Mouse (Mus musculus) midbrain, embryonic 14.5 days (tissue): ENCODE data around the gene Cda. TPM values are rescaled to one million over a fixed set of nuclear protein-coding genes. Genes with fewer than 3 reads are reported as not detected.

ENCODE experiments used
- ATAC-seq: fragments of 200-750 bp; cut with Nextera tagmentation; 2 replicates; pipeline ENCODE4 v1.8.0; 2017; ENCODE audit warnings: moderate number of reproducible peaks, moderate library complexity; ENCODE audit not compliant: low FRiP score, low TSS enrichment
- DNase-seq: peaks from one replicate; pipeline ENCODE4 v3.0.0-alpha.2; 2015
- H3K27ac ChIP-seq: fragments of 300-500 bp; sonication (generic); replicated peaks from 2 replicates; pipeline ENCODE4 v1.5.1; 2014; ENCODE audit warnings: mild to moderate bottlenecking, low read depth, low read length, moderate library complexity
- H3K27me3 ChIP-seq: fragments of 300-500 bp; sonication (generic); 2 replicates; pipeline ENCODE4 v1.6.1; 2014; ENCODE audit warnings: low read length, control low read depth, mixed read lengths; ENCODE audit not compliant: control insufficient read depth, insufficient read depth
- H3K36me3 ChIP-seq: fragments of 300-500 bp; sonication (generic); 2 replicates; pipeline ENCODE4 v1.6.1; 2014; ENCODE audit warnings: low read length, control low read depth; ENCODE audit not compliant: control insufficient read depth, insufficient read depth
- H3K4me1 ChIP-seq: fragments of 300-500 bp; sonication (generic); 2 replicates; pipeline ENCODE4 v1.6.1; 2014; ENCODE audit warnings: mild to moderate bottlenecking, antibody characterized with exemption, low read length, control low read depth; ENCODE audit not compliant: control insufficient read depth, insufficient read depth
- H3K4me2 ChIP-seq: fragments of 300-500 bp; sonication (generic); 2 replicates; pipeline ENCODE4 v1.6.1; 2014; ENCODE audit warnings: mild to moderate bottlenecking, low read length, moderate library complexity
- H3K4me3 ChIP-seq: fragments of 300-500 bp; sonication (generic); replicated peaks from 2 replicates; pipeline ENCODE4 v1.5.1; 2014; ENCODE audit warnings: low read depth, low read length
- H3K9ac ChIP-seq: fragments of 300-500 bp; sonication (generic); replicated peaks from 2 replicates; pipeline ENCODE4 v1.6.1; 2014; ENCODE audit warnings: mild to moderate bottlenecking, low read length, moderate library complexity
- H3K9me3 ChIP-seq: fragments of 300-500 bp; sonication (generic); 2 replicates; pipeline ENCODE4 v1.6.1; 2016; ENCODE audit warnings: low read length, control low read depth, mixed read lengths; ENCODE audit not compliant: control insufficient read depth
- WGBS: fragments of 180-500 bp; shearing (Covaris S2); extraction: QIAGEN DNeasy Blood & Tissue Kit; methylation state at CpG from one replicate; pipeline ENCODE4 v1.1.7; 2014; 5-methylcytosine and 5-hydroxymethylcytosine counted together
- polyA plus RNA-seq: library from polyadenylated mRNA; unstranded; fragments of >200 nt; fragmentation: Nextera tagmentation; extraction: Ambion mirVana; gene quantifications from 2 replicates; pipeline ENCODE4 v1.2.1, GENCODE M21; 2014

The Cda gene
- polyA plus RNA-seq, 1 experiment from 2014 or later: 2.4 TPM

GRCm38 (mm10) chr4:138344891-138345545 is 22.8 kb downstream of the Cda start:
- no peak overlapping the region for H3K4me3 ChIP-seq
- H3K4me2 ChIP-seq: no peak overlapping the region
- no peak for DNase-seq
- H3K9me3 ChIP-seq: no peaks in the 10 kb centered on the region
- 0 out of 2 replicates have a peak, but pooled peaks cover 3% of the 10 kb centered on the region for H3K4me1 ChIP-seq
- H3K36me3 ChIP-seq: no peaks in the 10 kb centered on the region
- no peak for ATAC-seq
- no peak overlapping the region for H3K9ac ChIP-seq
- H3K27ac ChIP-seq: no peak overlapping the region
- 76% methylated on average over 9 of the region's 9 CpGs for WGBS
- H3K27me3 ChIP-seq: no peaks in the 10 kb centered on the region

GRCm38 (mm10) chr4:138343341-138343837 is 24.4 kb downstream of the Cda start:
- peak; percentile 27 for DNase-seq
- WGBS: 62% methylated on average over 10 of the region's 10 CpGs
- no peaks in the 10 kb centered on the region for H3K9me3 ChIP-seq
- no peak for ATAC-seq
- no peak overlapping the region for H3K9ac ChIP-seq
- H3K27ac ChIP-seq: no peak overlapping the region
- H3K36me3 ChIP-seq: no peaks in the 10 kb centered on the region
- H3K4me3 ChIP-seq: no peak overlapping the region
- H3K27me3 ChIP-seq: no peaks in the 10 kb centered on the region
- 0 out of 2 replicates have a peak, but pooled peaks cover 3% of the 10 kb centered on the region for H3K4me1 ChIP-seq
- H3K4me2 ChIP-seq: no peak overlapping the region

GRCm38 (mm10) chr4:138342778-138343177 is 25.0 kb downstream of the Cda start:
- H3K9me3 ChIP-seq: no peaks in the 10 kb centered on the region
- ATAC-seq (no peak), DNase-seq (no peak)
- H3K4me2 ChIP-seq: no peak overlapping the region
- H3K27ac ChIP-seq: no peak overlapping the region
- H3K36me3 ChIP-seq: no peaks in the 10 kb centered on the region
- no peak overlapping the region for H3K4me3 ChIP-seq
- 0 out of 2 replicates have a peak, but pooled peaks cover 3% of the 10 kb centered on the region for H3K4me1 ChIP-seq
- no peak overlapping the region for H3K9ac ChIP-seq
- 88% methylated on average over 6 of the region's 6 CpGs for WGBS
- H3K27me3 ChIP-seq: no peaks in the 10 kb centered on the region

GRCm38 (mm10) chr4:138342048-138342447 is 25.7 kb downstream of the Cda start:
- H3K4me3 ChIP-seq: no peak overlapping the region
- 82% methylated on average over 7 of the region's 7 CpGs for WGBS
- H3K4me2 ChIP-seq: no peak overlapping the region
- no peak overlapping the region for H3K9ac ChIP-seq
- H3K36me3 ChIP-seq: no peaks in the 10 kb centered on the region
- no peak for DNase-seq
- ATAC-seq: no peak
- H3K9me3 ChIP-seq: no peaks in the 10 kb centered on the region
- no peaks in the 10 kb centered on the region for H3K27me3 ChIP-seq
- no peak overlapping the region for H3K27ac ChIP-seq
- 0 out of 2 replicates have a peak, but pooled peaks cover 3% of the 10 kb centered on the region for H3K4me1 ChIP-seq

- DNase-seq (no peak), ATAC-seq (no peak)
- Histone ChIP-seq H3K4me3 (no peak overlapping the region), H3K9ac (no peak overlapping the region), H3K4me2 (no peak overlapping the region), H3K9me3 (no peaks in the 10 kb centered on the region), H3K36me3 (no peaks in the 10 kb centered on the region), H3K27me3 (no peaks in the 10 kb centered on the region), H3K4me1 (0 out of 2 replicates have a peak, but pooled peaks cover 3% of the 10 kb centered on the region), H3K27ac (no peak overlapping the region)
- 75% methylated on average over 8 of the region's 8 CpGs for whole genome bisulfite sequencing
Measured at GRCm38 (mm10) chr4:138341393-138341792, 26.4 kb downstream of the Cda start.

- 28% methylated on average over 4 of the region's 4 CpGs for WGBS
- no peak overlapping the region for H3K4me3 ChIP-seq
- H3K9me3 ChIP-seq: no peaks in the 10 kb centered on the region
- no peak overlapping the region for H3K4me2 ChIP-seq
- H3K4me1 ChIP-seq: 0 out of 2 replicates have a peak, but pooled peaks cover 3% of the 10 kb centered on the region
- ATAC-seq: no peak
- no peaks in the 10 kb centered on the region for H3K36me3 ChIP-seq
- DNase-seq: peak; percentile 73
- H3K9ac ChIP-seq: no peak overlapping the region
- no peak overlapping the region for H3K27ac ChIP-seq
- H3K27me3 ChIP-seq: no peaks in the 10 kb centered on the region
Measured at GRCm38 (mm10) chr4:138339963-138340362, 27.8 kb downstream of the Cda start.

- ATAC-seq: no peak
- H3K36me3 ChIP-seq: no peaks in the 10 kb centered on the region
- H3K9ac ChIP-seq: no peak overlapping the region
- no peak overlapping the region for H3K4me3 ChIP-seq
- 87% methylated on average over 9 of the region's 9 CpGs for WGBS
- H3K27me3 ChIP-seq: no peaks in the 10 kb centered on the region
- H3K4me2 ChIP-seq: no peak overlapping the region
- H3K4me1 ChIP-seq: no peaks in the 10 kb centered on the region
- H3K27ac ChIP-seq: no peak overlapping the region
- no peak for DNase-seq
- no peaks in the 10 kb centered on the region for H3K9me3 ChIP-seq
Measured at GRCm38 (mm10) chr4:138337341-138337740, 30.5 kb downstream of the Cda start.

- H3K9ac ChIP-seq: no peak overlapping the region
- H3K9me3 ChIP-seq: no peaks in the 10 kb centered on the region
- no peak overlapping the region for H3K27ac ChIP-seq
- H3K4me3 ChIP-seq: no peak overlapping the region
- H3K4me1 ChIP-seq: no peaks in the 10 kb centered on the region
- ATAC-seq (no peak), DNase-seq (no peak)
- H3K27me3 ChIP-seq: no peaks in the 10 kb centered on the region
- no peaks in the 10 kb centered on the region for H3K36me3 ChIP-seq
- no peak overlapping the region for H3K4me2 ChIP-seq
- WGBS: 84% methylated on average over 5 of the region's 5 CpGs
Measured at GRCm38 (mm10) chr4:138336876-138337275, 30.9 kb downstream of the Cda start.

GRCm38 (mm10) chr4:138335648-138336047 is 32.1 kb downstream of the Cda start:
- no peaks in the 10 kb centered on the region for H3K27me3 ChIP-seq
- no peak overlapping the region for H3K27ac ChIP-seq
- ATAC-seq (no peak), DNase-seq (no peak)
- no peak overlapping the region for H3K4me2 ChIP-seq
- H3K9me3 ChIP-seq: no peaks in the 10 kb centered on the region
- no peak overlapping the region for H3K4me3 ChIP-seq
- H3K9ac ChIP-seq: no peak overlapping the region
- WGBS: 86% methylated on average over 6 of the region's 6 CpGs
- no peaks in the 10 kb centered on the region for H3K4me1 ChIP-seq
- H3K36me3 ChIP-seq: no peaks in the 10 kb centered on the region
